Mouse (Mus musculus): Measurements from ENCODE around the gene Ogdh.

The Ogdh gene

GRCm38 (mm10) chr11:6299435-6299834, 8.0 kb downstream of the Ogdh start:
- no peak for DNase-seq

GRCm38 (mm10) chr11:6302793-6303192, 11.4 kb downstream of the Ogdh start:
- DNase-seq = peak; percentile 70

GRCm38 (mm10) chr11:6305943-6306430, 14.6 kb downstream of the Ogdh start:
- no peak for DNase-seq

GRCm38 (mm10) chr11:6308181-6308580, 16.7 kb downstream of the Ogdh start:
- DNase-seq = peak; percentile 84

- no peak for DNase-seq
These were observed 22.5 kb downstream of the Ogdh start for GRCm38 (mm10) chr11:6313874-6314406.

- no peak for DNase-seq
These were observed 25.4 kb downstream of the Ogdh start for GRCm38 (mm10) chr11:6316821-6317220.

- no peak for DNase-seq
These were observed 27.1 kb downstream of the Ogdh start for GRCm38 (mm10) chr11:6318559-6318958.

GRCm38 (mm10) chr11:6319374-6319773, 27.9 kb downstream of the Ogdh start:
- DNase-seq = no peak

- DNase-seq = no peak
These were observed 30.7 kb downstream of the Ogdh start for GRCm38 (mm10) chr11:6322086-6322485.

- no peak for DNase-seq
These were observed 31.9 kb downstream of the Ogdh start for GRCm38 (mm10) chr11:6323348-6323747.

- DNase-seq = no peak
These were observed 39.8 kb downstream of the Ogdh start for GRCm38 (mm10) chr11:6331256-6331655.

- DNase-seq = no peak
These were observed 41.2 kb downstream of the Ogdh start for GRCm38 (mm10) chr11:6332606-6333005.

- DNase-seq = no peak
These were observed 42.0 kb downstream of the Ogdh start for GRCm38 (mm10) chr11:6333403-6333802.

- DNase-seq = peak; percentile 38
These were observed 43.9 kb downstream of the Ogdh start for GRCm38 (mm10) chr11:6335321-6335720.

- peak; percentile 60 for DNase-seq
These were observed 45.3 kb downstream of the Ogdh start for GRCm38 (mm10) chr11:6336689-6337088.

- DNase-seq = no peak
These were observed 54.5 kb downstream of the Ogdh start for GRCm38 (mm10) chr11:6345956-6346355.

- DNase-seq = no peak
These were observed 55.5 kb downstream of the Ogdh start for GRCm38 (mm10) chr11:6346966-6347365.

- DNase-seq = no peak
These were observed 57.3 kb downstream of the Ogdh start for GRCm38 (mm10) chr11:6348681-6349200.

- DNase-seq = no peak
These were observed 58.2 kb downstream of the Ogdh start for GRCm38 (mm10) chr11:6349586-6349985.

GRCm38 (mm10) chr11:6355106-6355505, 63.7 kb downstream of the Ogdh start:
- DNase-seq = no peak

GRCm38 (mm10) chr11:6364581-6365275, 73.3 kb downstream of the Ogdh start:
- no peak for DNase-seq

GRCm38 (mm10) chr11:6365885-6366284, 74.5 kb downstream of the Ogdh start:
- DNase-seq = peak; percentile 85

GRCm38 (mm10) chr11:6366434-6366833, 75.0 kb downstream of the Ogdh start:
- DNase-seq = no peak

GRCm38 (mm10) chr11:6367156-6367555, 75.7 kb downstream of the Ogdh start:
- DNase-seq = no peak

Measured in kidney, adult 9 months (tissue).